In genomic region chr4:126850019-126850777, GRCm38 (mm10) we compare ENCODE assay signal across 13 mouse cellular contexts.
DNase-seq lines count a peak whose midpoint lies in the region; ATAC-seq and TF ChIP-seq lines count a peak whose summit lies in the region.
"Had no signal": no experiment of that assay in that cellular context is flagged by ENCODE, and none has a peak within 500 bp of the region (broad histone marks: within the 10 kb centered on the region; RNA-seq: fewer than 3 reads in every experiment).

No protein-coding gene starts in this region.

- ATAC-seq in embryonic facial prominence, embryonic 12.5 days (ENCODE audit: insufficient number of reproducible peaks, insufficient read depth, low FRiP score, low TSS enrichment): no peak
- peak; percentile 34 for ATAC-seq in G1E (ENCODE audit: extremely low read depth, insufficient number of reproducible peaks, low FRiP score, poor library complexity, severe bottlenecking)
- ATAC-seq: forebrain, embryonic 13.5 days; intestine, postnatal 0 days had no signal

- WGBS in embryonic facial prominence, embryonic 12.5 days: 67% methylated on average over 7 of the region's 7 CpGs
- WGBS in embryonic facial prominence, embryonic 10.5 days: 83% methylated on average over 7 of the region's 7 CpGs
- 94% methylated on average over 7 of the region's 7 CpGs for WGBS in macrophage (ENCODE audit: missing documents)

- no peaks in the 10 kb centered on the region for H3K79me2 ChIP-seq in macrophage (ENCODE audit: inconsistent target)

- peaks cover 33% of the 10 kb centered on the region for H3K36me3 ChIP-seq in embryonic facial prominence, embryonic 12.5 days
- peaks cover 75% of the 10 kb centered on the region for H3K36me3 ChIP-seq in embryonic facial prominence, embryonic 10.5 days (replicated peaks)
- H3K36me3 ChIP-seq in G1E (replicated peaks) (peaks cover 95% of the 10 kb centered on the region), macrophage (ENCODE audit: inconsistent target) (peaks cover 44% of the 10 kb centered on the region)

- no peak overlapping the region for H3K4me2 ChIP-seq in embryonic facial prominence, embryonic 12.5 days (replicated peaks)
- H3K4me2 ChIP-seq: forebrain, embryonic 13.5 days had no signal

- H3K27me3 ChIP-seq in embryonic facial prominence, embryonic 12.5 days: no peaks in the 10 kb centered on the region
- no peaks in the 10 kb centered on the region for H3K27me3 ChIP-seq in embryonic facial prominence, embryonic 10.5 days (replicated peaks; ENCODE audit: low read depth, poor library complexity, severe bottlenecking)
- no peaks in the 10 kb centered on the region for H3K27me3 ChIP-seq in G1E (ENCODE audit: insufficient read depth, low read length)
- H3K27me3 ChIP-seq: forebrain, embryonic 13.5 days had no signal

- DNase-seq in embryonic facial prominence, embryonic 10.5 days (ENCODE audit: low spot score): no peak
- peak; percentile 15 for DNase-seq in kidney, postnatal 14 days
- no peak for DNase-seq in kidney, adult 11 months
- DNase-seq in G1E (ENCODE audit: low spot score): no peak
- DNase-seq in layer of hippocampus, adult 9-10 months (ENCODE audit: low spot score): no peak
- DNase-seq in layer of hippocampus, postnatal 10 days (ENCODE audit: low spot score in 2 of 2): no peak
- DNase-seq: cerebellum, adult 11 months; lung, adult 2 months; midbrain, embryonic 14.5 days had no signal

- no peaks in the 10 kb centered on the region for H3K9me3 ChIP-seq in embryonic facial prominence, embryonic 12.5 days
- no peaks in the 10 kb centered on the region for H3K9me3 ChIP-seq in embryonic facial prominence, embryonic 10.5 days
- no peaks in the 10 kb centered on the region for H3K9me3 ChIP-seq in G1E (replicated peaks)
- H3K9me3 ChIP-seq: forebrain, embryonic 13.5 days had no signal

- no peak for TF ChIP-seq CTCF in G1E (IDR thresholded peaks at IDR 0.05; ENCODE audit: low read depth, low read length)

- H3K9ac ChIP-seq in embryonic facial prominence, embryonic 12.5 days: no peak overlapping the region
- H3K9ac ChIP-seq: forebrain, embryonic 13.5 days had no signal

- H3K27ac ChIP-seq in embryonic facial prominence, embryonic 12.5 days: 0 out of 2 replicates have a peak overlapping the region, but pooled peaks have one; percentile 54
- H3K27ac ChIP-seq in embryonic facial prominence, embryonic 10.5 days (replicated peaks): no peak overlapping the region
- peak overlapping the region; percentile 32 for H3K27ac ChIP-seq in macrophage
- H3K27ac ChIP-seq: forebrain, embryonic 13.5 days had no signal

- no peak overlapping the region for H3K4me3 ChIP-seq in embryonic facial prominence, embryonic 12.5 days
- no peak overlapping the region for H3K4me3 ChIP-seq in embryonic facial prominence, embryonic 10.5 days
- H3K4me3 ChIP-seq in G1E (ENCODE audit: low read depth, low read length) (no peak overlapping the region), macrophage (ENCODE audit: inconsistent target) (no peak overlapping the region)
- H3K4me3 ChIP-seq: forebrain, embryonic 13.5 days had no signal

- 0 out of 2 replicates have a peak, but pooled peaks cover 6% of the 10 kb centered on the region for H3K4me1 ChIP-seq in embryonic facial prominence, embryonic 12.5 days
- H3K4me1 ChIP-seq in embryonic facial prominence, embryonic 10.5 days: peaks cover 6% of the 10 kb centered on the region; the same call in 1 of the 2 replicates
- H3K4me1 ChIP-seq in G1E (ENCODE audit: insufficient read depth, low read depth, low read length): peaks cover 6% of the 10 kb centered on the region; the same call in 1 of the 2 replicates
- H3K4me1 ChIP-seq: forebrain, embryonic 13.5 days had no signal
